Mouse (Mus musculus) frontal cortex, postnatal 10 days (tissue): Measurements from ENCODE around the gene Syne1.

ENCODE experiments used
- DNase-seq, 2 experiments: peaks; one replicate each; pipeline ENCODE4 v3.0.0; 2022; ENCODE audit warnings: low spot score in 2 of 2, mixed read lengths in 1 of 2

The Syne1 gene

DNA sequence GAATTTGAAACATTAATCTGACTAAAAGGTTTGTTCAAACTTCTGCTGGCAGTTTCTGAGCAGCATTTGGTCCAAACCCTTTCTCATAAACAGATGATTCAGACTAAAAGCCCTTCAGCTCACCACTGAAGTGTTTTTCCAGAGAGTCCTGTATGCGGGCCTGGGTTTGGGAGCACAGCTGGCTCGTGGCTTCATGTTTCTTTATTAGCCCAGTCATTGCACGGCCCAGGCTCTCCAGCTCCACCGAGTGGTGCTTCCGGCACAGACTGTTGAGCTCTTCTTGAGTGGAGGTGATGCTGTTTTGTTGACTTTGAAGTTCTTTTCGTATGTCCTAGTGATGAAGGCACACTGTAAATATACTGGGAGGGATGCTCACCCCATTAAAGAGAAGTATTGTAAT lies 245.7 kb downstream of the Syne1 start:
- no peak for DNase-seq

DNA sequence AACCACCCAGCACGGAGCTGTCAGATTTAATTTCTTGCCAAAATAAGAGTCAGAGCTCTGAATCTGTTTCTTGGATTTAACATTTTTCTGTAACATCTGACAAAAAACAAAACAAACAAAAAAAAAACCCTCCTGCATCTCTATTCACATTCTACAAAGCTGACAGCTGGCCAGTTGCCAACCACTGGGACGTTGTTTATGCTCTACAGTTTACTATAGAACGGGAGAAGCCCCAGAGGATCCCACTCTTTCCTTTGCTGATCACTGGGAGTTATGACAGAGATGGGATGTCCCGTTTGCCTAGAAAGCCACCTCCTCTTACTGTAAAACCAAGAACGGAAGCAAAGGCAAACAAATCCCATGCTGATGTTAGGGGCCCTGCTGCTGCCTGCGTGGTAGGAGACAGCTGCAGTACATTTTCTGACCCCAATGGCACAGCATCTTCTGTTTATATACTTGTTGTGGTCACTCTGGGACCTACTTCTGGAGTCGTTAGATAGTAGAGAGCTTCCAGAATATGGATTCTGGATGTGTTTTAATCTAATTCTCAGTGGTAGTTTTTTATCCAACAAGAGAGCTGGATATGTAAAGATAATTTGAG lies 255.9 kb downstream of the Syne1 start:
- DNase-seq = no peak

DNA sequence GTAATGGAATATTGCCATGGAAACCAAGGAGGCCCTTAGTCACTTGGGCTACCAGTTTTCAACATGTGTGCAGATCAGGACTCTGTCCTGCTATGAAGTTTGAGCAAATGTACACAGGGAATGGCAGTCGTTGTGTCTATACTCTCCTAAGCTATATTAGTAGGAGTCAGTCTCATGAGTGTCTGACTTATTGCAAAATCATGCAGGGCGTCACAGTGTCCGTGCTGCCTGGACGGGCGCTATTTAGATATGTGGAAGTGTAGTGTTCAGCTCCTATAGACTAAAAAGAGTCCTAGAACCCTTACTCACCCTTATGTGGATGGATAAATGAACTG lies 261.7 kb downstream of the Syne1 start:
- DNase-seq = no peak

DNA sequence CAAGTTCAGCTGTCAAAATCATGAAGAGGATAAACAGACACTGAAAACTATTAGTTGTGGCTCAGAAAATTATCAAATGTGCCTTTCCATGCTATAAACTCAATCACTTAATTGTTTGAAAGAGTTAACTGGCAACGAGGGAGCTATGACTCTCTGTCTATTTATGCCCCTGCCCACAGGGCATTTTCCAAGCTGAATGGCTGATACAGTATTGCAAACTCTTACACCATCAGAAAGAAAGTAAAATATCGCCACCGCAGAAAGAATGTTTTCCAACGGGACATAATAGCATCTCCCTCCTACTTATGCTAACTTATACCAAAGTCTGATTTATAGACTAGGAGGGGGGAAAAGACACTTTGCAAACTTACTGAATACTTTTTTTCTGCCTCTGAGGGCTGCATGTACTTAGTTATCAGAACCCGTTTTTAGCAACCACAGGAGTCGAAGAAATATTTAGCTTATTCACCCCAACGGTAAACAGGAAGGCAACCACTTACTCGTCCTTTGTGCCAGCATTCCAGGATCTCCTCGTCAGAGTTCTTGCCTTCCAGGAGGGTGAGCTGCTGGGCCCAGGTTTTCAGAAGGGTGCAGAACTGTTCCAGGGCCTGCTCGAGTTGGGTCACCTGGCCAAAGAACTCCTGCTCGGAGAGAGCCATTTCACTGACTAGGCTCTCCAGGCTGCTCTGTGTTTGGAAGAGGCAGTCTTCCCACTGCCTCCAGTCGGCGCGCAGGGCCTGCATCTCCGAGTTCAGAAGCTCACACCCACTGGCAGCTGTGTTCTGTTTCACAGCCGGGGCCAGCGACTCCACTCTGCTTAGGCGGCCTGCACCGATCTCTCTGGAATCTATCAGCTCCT lies 262.3 kb downstream of the Syne1 start:
- peak; percentile 18 to 32 for DNase-seq

DNA sequence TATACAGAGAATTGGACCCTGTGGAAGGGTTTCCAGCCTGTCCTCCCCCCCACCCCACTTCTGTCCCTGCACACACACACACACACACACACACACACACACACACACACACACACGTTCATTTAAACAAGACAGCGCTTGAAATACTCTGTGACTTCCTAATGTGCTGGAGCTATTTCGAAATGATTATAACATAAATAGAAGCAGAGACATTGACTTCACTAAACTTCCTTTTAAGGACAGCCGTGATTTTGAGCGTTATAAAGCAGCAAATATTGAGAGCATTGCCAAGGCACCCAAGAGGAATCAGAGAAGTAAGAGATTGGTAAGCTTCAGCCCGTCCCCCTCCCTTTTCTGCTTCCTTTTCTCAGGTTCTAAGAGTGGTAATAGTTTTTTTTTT lies 263.0 kb downstream of the Syne1 start:
- DNase-seq = no peak

DNA sequence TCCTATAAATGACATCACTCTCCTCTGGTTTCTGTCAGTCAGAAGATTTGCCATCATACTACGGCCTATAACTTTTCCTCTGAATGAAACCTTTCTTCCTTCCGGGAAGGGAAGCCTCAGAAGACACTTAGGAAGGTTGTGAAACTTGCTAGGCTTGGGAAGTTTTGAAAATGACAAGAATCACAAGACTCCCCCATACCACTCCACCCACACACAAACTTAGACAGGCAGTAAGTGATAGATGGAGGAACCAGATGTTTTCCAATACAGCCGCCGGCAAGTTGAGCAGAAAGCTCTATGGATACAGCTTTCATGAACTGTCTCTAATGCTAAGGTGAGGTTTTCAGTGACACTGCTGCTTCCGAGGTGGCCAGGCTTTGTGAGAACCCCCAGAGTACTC lies 275.5 kb downstream of the Syne1 start:
- no peak for DNase-seq

DNA sequence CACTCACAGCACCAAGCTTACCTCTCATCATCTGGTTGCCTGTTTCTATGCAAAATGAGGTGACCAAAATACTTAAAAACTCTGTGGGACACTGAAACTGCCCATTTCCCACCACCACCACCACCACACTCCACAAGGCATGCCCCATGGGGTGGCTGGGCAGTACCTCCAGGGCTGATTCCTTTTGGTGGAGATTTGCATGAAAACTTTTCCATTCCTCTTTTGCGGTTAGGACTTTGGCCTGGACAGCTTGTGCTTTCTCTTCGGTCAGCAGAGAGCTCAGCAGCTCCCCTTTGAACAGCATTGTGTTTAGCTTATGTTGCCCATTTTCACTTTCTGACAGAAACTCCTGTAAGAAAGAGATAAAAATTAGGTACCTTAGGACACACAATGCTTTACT lies 280.6 kb downstream of the Syne1 start:
- DNase-seq = no peak

DNA sequence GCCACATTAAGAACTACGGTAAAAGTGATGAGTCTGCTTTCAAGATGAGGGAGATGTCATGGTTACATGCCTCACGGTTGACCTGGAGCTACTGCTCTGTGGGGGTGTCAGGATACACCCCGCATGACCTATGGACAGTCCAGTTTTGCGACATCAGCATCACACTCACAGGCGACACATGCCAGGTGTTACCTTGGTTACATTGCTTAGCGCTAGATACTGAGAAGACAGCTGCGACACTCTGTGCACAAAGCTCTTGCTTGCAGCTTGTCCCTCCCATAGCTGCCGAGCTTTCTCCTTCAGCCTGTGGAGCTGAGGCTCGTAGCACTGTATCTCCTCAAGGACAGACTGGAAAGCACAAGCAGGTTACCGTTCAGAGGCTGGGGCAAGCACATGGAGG lies 286.9 kb downstream of the Syne1 start:
- DNase-seq = peak in 1 of 2 experiments; percentile 11

DNA sequence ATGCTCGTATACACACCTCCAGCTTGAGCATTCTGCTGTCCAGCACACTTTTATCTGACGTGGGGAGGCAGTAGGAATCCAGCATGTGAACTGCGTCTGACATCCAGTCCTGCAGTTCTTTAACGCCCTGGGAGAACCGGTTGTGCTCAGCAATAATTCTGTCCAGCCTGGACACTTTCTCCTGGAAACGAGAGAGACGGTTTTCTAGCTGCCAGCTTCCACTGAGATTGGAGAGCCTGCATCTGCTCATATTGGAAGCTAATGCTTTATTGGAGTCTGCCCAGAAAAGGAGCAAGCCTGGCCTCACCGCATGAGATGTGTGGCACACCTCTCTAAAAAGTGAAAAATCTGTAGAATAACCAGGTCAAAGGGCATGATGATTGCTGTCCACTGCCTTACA lies 288.6 kb downstream of the Syne1 start:
- DNase-seq = no peak

DNA sequence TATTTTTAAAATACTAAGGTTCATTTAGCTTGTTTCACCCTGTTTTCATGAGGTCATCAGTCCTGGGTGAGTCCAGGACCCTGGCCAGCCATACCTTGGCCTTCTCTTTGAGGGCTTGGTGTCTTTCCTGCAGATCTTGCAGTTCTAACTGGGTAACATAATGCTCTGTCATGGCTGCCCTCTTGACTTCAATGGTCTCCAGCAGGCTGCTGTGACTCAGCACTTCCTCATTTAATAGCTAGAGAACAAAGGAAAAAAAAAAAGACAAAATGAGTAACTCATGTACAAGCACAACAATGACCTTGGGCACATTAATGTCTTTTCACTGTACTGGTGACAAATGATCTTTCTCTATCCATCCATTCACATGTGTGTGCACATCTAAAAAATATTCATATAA lies 294.6 kb downstream of the Syne1 start:
- DNase-seq = no peak

DNA sequence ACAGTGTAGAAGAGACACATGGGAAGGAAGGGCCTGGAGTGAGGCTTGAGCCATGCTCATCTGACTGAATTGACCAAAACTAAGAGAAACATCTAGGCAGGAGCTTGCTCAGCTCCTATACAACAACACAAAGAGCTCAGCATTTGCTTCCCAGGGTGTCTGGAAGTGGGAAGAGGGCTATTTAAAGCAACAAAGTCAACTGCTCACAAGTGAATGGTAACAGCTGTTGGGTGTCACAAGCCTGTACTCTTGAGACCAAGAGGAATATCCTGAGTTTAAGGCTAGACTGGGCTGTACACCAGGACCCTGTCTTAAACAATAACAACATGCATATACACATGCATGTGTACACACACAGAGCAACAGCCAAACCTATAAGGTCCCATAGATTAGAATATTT lies 297.5 kb downstream of the Syne1 start:
- DNase-seq = no peak

DNA sequence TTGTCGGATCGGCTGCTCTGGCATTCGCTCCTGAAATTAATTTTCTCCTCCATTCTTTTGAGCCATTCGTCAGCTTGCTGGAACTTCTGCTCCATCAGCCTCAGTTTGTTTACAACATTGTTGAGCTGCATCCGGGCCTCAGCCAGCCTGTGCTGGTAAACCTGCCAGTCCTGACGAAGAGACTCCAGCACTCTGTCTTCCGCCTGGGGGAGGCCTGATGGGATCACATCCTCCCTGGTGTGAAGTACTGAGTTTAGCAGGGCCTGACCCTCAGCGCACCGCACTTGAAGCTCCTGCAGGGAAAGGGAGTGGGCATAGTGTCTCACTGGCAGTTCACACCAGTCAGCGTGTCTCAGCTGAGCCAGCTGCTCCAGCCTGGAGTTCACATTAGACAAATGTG lies 300.6 kb downstream of the Syne1 start:
- DNase-seq = no peak

DNA sequence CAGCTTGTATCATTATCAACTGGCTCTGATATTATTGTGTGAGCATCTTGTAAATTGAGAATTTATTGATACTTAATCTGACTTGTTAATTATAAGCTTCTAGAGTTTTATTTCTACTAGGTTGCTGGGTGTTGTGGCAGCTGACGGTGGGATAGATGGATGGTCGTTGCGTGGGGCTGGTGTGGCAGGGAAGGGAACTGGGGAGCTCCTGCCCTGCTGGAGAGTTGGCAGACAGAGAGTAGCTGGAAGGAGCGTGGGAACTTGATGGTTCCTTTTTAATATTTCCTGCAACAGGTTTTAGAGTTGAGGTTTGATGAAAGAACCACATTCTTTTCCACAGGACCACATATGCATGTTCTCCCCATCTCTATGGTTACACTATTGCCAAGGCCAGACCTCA lies 311.6 kb downstream of the Syne1 start:
- no peak for DNase-seq

DNA sequence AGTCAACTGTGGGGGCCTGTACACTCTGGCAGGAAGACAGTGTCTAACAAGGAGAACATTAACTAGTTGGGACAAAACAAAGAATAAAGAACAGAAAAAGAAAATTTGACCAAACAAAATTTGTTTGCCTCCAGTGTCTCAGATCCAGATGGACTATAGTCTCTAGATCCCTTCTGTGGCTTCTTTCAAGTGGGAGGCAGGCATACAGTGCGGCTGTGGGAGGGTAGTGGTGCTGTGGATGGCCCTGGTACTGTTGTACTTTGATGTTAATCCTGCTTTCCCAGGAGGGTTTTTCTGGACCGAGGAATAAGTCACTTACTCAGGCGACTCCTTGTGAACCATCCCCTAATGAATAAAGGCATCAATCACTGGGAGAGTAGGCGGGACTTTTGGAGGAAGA lies 314.4 kb downstream of the Syne1 start:
- no peak for DNase-seq

DNA sequence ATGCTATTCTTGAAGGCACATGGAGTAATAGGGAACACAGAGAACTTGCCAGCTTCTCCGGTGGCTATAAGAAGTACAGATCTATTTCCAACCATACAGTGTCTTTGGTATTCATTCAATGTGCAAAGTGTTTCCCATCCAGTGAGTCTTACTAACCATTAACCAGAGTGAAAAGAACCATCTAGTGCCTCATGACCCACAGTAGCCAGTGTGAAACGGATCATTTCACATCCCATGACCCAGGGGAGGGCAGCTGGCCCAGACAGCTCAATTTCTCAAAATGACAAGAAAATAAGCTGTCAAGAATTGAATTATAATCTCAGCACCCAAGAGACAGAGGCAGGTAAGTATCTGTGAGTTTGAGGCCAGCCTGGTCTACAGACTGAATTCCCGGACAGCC lies 315.1 kb downstream of the Syne1 start:
- no peak for DNase-seq

DNA sequence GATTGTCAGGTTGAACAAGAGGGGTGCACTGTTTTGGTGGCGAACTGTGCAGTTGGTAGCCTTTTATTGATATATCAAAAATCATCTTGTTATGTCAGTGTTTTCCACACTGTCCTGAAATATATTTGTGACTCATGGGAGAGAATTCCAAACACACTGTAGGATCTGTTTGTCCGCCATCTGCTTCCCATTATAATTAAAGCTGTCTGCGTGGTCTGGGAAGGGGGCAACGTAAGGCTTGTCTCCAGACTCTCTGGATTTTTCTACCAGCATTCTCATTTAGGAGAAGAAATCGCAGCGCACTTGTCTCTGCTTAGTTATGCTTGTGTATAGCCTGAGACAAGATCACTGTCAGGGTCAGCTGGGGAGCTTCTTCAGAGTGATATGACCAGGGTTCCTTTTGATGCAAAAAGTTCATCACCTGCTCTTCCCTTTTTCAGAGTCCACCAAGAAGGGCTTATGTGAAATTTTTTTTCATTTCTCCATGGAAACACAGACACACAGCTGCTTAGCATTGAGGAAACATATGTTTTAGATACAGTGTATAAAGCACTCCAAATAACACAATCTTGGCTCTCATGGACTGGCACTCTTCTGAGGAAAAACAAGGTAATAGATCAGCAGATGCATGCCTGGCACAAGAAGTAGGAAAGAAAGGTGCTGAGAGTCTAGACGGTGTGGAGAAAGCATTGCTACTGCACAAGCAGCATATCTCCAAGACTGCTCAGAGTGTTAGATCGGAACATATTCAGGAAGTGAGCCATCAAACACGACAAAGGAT lies 316.4 kb downstream of the Syne1 start:
- no peak for DNase-seq

DNA sequence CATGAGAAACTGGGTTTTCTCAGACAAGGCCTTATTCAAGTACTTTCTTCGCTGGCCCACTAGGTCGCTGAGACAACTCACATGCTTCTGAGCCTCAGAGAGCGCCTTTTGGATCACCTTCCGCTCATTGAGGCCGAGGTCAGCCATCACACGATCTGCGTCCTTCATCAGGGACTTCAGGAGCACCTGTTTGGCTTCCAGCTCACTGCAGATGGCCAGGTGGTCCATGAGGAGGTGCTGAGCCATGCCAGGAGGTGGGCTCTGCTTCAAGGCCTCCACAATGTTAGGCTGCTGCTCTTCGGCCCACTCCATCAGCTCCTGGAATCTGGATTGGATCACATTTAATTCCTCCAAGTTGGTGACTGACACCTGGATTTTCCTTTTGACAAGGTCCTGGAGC lies 322.2 kb downstream of the Syne1 start:
- no peak for DNase-seq

DNA sequence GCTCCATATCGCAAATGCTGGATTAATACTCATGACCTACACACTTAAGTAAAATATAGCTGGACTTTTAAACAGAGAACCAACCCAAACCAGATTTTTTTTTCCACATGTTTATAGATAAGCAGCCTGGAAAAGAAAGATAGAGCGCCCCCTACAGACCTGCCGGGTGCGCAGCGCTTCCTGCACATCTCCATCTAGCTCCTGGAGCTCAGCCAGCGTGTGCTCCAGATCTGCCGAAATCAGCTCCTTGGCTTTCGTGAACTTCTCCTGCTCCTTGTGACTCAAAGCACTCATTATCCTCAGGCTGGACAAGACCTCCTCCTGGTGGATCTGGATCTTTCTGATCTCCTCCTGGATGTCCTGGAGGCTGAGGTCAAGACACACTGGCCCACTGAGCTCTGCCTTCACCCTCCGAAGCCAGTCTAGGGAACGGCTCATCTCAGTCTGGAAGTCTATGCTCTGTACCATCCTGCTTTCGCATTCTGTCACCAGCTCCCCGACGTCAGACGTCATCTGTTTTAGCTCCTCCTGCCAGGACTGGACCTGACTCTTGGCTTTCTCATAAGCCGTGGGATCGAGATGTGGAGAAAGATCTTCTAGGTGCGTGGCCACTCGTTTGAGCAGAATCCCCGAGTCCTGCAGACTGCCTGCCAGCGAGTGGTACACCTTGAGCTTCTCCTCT lies 323.7 kb downstream of the Syne1 start:
- no peak for DNase-seq

DNA sequence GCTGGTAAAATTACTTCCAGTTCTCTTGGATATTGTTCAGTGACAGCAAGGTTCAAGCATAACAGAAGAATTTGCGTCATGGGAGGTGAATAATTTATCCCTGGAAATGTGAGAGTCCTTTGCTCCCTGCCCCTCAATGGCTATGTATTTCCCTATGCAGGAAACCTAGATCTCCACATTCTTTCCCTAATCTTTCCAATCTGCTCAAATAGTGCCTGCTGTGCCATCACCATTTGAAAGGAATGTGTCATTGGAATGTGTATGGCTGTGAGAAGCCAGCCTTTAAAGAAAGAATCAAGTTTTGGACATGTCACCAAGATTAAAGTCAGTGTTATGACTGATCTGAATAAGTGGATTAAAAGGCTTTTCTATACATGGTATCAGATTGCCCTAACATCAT lies 335.3 kb downstream of the Syne1 start:
- DNase-seq = no peak

DNA sequence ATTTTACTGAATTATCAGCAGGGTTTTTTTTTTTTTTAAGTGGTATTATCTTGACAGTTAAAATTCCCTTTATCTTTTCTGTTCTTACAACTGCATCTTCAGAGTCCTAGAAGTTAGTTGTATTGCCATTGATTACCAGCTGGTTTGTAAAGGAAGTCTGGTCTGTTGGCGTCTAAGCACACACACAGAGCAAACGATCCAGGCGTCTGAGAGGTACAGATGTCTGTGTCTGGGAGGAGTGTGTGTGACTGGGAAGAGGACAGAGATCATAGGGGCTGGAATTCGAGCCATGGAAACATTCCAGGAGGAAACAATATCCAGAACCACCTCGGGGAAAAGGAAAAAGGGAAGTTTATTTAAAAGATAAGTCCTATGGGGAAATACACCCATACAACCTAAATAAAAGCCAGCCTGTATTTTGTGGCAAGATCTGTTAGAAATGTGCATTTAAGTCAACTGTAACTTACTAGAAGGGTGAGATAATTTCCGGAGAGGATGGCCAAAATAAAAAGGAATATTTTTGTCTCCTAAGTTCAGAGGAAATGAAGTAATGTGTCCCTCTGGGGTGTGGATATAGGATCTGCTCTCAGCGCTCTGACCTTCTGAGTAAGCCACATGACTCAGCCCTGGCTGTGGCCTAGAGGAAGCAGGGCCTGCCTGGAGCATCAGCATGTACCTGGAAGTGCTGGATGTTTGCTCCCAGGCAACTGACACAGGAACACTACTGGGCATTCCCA lies 343.2 kb downstream of the Syne1 start:
- DNase-seq = no peak

DNA sequence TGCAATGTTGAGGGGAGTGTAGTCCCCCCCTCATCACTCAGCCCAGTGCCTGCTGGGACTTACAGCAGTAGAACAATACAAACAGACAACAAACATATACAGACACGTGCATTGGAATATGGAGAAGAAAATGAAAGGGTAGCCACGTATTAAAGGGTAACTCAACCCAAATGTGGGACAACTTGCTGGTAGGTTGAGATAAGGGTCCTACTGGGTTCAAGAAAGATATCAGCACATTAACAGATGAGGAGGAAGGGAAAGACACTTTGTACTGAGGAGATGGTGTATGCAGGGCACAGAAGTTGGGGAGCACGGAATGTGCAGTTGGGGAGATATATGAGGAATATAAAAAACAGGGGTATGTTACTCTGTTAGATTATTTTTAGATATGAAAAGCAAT lies 345.3 kb downstream of the Syne1 start:
- no peak for DNase-seq

DNA sequence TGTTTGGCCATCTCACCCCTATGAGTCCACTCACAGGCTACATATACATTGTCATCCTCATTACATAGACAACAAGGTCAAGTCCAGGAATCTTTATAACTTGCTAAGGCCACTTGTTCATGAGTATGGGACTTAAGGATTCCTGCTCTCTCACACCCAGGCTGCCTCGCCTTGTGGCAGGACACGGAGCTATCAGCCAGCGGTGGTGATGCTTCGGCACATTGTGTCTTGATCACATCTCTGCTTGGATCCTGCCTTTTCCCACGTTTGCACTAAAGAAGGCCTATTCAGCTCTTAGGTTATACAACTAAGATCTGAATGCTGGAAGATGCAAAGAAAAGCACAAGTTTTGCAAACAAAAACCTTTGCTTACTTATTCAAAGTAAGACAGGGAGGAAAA lies 345.7 kb downstream of the Syne1 start:
- DNase-seq = no peak
